Mouse (Mus musculus) kidney, adult 18-20 months (tissue): ENCODE measurements at regions not wholly inside any gene's neighbourhood (a gene's known extent, or its start where the extent isn't known, plus 50 kb on each side); places are given as distances from the start of the nearest gene placed in this dataset.
"Not testable (repeated sequence)": the region's sequence is repeated elsewhere in the genome, so short reads cannot be mapped to it uniquely, and the experiment has no call there.

Experiments
- DNase-seq: peaks from one replicate; pipeline ENCODE4 v3.0.0; 2021

DNA sequence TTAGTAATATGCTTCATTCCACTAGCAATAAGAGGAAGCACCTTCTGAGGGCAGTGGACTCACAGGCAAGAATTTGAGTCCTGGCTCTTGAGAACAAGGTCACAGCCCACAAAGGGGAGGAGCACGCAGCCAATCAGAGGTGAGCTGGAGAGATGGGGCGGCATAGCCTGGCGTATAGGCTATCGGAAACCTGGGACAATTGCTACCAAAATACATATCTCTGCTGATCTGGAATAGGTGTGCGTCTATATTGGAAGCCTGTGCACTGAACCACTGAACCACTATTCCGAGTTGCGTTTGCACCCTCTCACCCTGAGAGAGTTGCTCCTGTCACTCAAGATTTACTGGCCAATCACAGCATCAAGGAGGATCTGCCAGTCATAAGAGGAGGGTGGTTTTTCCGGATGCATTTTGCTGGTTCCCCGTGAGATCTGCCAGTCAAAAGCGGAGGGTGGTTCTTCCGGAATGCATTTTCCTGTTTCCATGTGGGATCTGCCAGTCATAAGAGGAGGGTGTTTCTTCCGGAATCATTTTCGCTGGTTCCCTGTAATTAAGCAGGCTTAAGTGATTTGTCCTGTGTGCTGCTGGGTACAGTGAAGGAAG, 80.1 kb upstream of the Riok2 start:
- peak; percentile 91 for DNase-seq

DNA sequence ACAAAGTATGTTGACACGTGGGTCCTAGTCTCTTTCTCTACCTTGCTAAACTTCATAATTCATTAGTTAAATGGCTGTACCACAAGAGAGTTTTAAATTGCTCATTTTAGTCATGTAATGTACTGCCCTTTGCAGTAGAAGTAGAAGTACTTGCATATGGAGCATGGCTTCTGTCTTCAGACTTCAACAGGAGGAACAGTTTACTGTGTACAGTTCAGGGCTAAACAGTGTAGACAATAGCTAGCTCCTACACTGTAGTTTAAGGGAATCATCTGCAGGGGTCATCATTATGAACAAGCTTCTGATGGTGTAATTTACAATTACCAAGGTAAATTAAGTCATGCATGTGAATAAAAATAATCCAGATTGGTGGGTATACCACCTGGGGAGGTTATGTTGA, 79.1 kb upstream of the Riok2 start:
- DNase-seq: not testable (repeated sequence)

DNA sequence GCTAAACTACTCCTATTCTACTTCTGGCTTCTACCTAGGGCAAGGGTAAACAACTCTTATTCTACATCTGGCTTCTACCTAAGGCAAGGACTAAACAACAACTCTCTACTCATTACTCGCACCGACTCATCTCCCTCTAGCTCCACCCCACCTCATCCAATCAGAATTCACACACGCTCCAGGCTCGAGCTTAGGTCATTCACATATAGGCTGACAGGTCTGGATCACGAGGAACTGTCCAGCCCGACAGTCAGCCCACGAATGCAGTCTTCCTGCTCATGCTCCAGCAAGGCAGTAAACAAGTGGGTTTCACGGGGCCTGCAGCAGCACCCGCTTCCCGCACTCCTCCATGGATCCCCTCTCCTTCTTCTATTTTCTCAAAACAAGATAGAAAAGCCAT, 70.6 kb upstream of the Riok2 start:
- DNase-seq: not testable (repeated sequence)
